Mouse (Mus musculus) C2C12 (cell line): ENCODE measurements at regions not wholly inside any gene's neighbourhood (a gene's known extent, or its start where the extent isn't known, plus 50 kb on each side); places are given as distances from the start of the nearest gene placed in this dataset.

Experiments
- CTCF ChIP-seq: IDR thresholded peaks from one replicate; pipeline ENCODE4 v1.5.1; 2011; ENCODE audit not compliant: control insufficient read depth, insufficient read depth, insufficient read length
- FOSL1 ChIP-seq: IDR thresholded peaks from one replicate; pipeline ENCODE4 v1.8.0; 2011; ENCODE audit warnings: mild to moderate bottlenecking, low read length; ENCODE audit not compliant: poor library complexity, insufficient read depth, severe bottlenecking
- MYOD1 ChIP-seq: IDR thresholded peaks from one replicate; pipeline ENCODE4 v1.6.1; 2011; ENCODE audit warnings: low read depth; ENCODE audit not compliant: control insufficient read depth, insufficient read length
- USF1 ChIP-seq: IDR thresholded peaks from one replicate; pipeline ENCODE4 v1.6.1; 2011; ENCODE audit warnings: low read depth, mild to moderate bottlenecking, control low read depth, moderate library complexity

DNA sequence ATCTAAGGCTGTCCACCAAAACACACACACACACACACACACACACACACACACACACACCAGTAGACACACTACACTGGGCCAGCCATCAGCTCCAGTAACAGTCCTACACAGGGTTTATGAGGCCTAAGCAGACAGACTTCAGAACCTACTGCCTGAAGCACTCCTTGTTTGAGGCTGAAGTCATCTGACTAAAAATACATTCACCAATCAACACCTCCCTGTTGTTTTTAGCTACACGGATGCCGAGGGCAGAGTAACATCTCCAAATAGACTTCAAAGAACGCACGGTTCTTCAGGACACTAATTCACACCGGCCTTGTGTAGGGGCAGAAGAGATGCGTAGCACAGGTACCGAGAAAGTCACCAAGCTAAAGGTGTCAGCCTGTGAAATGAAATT is 282.2 kb downstream of the Pik3r1 start:
- no peak for TF ChIP-seq CTCF
- TF ChIP-seq USF1: no peak
- no peak for TF ChIP-seq FOSL1
- TF ChIP-seq MYOD1: no peak
